9 mouse cellular contexts compared by ENCODE assay signal in the genomic region with DNA sequence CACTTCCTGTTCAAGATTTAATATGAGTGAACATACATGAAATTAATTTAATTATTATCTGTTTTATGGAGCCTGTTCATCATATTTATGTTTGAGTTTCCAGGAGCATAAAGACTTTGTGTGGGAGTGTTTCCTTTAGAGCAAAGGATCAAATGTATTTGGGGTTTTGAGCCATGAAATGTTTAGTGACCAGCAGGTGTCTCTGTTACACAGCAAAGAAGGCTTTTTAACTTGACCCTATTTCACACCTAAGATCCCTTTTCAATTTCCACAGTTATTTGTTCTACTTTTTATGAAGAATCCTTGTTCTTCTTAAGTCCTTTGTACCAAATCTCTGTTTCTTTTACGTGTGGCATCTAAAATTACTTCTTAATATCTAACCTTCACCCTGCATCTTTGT. TPM values are rescaled to one million over a fixed set of nuclear protein-coding genes. Genes with fewer than 3 reads are reported as not detected.
DNase-seq lines count a peak whose midpoint lies in the region; ATAC-seq and TF ChIP-seq lines count a peak whose summit lies in the region.
"Had no signal": no experiment of that assay in that cellular context is flagged by ENCODE, and none has a peak within 500 bp of the region (broad histone marks: within the 10 kb centered on the region; RNA-seq: fewer than 3 reads in every experiment).

No protein-coding gene starts in this region.

- TF ChIP-seq CTCF in gastrocnemius, adult 2 months (IDR thresholded peaks at IDR 0.05), result peak; percentile 60
- TF ChIP-seq CTCF in midbrain, postnatal 0 days (IDR thresholded peaks at IDR 0.05), result peak; percentile 83

- no peaks in the 10 kb centered on the region for H3K27me3 ChIP-seq in midbrain, postnatal 0 days (ENCODE audit: insufficient read depth, low read length)
- H3K27me3 ChIP-seq in midbrain, embryonic 13.5 days, result no peaks in the 10 kb centered on the region
- no peaks in the 10 kb centered on the region for H3K27me3 ChIP-seq in splenic B cell, adult 2 months (ENCODE audit: control insufficient read depth, insufficient read depth, low read length, poor library complexity, severe bottlenecking)
- H3K27me3 ChIP-seq: lung, embryonic 15.5 days had no signal

- no peaks in the 10 kb centered on the region for H3K4me1 ChIP-seq in midbrain, postnatal 0 days (ENCODE audit: insufficient read depth, low read length)
- H3K4me1 ChIP-seq in midbrain, embryonic 13.5 days (replicated peaks), result no peaks in the 10 kb centered on the region
- H3K4me1 ChIP-seq: lung, embryonic 15.5 days had no signal

- 28% methylated on average over 1 of the region's 1 CpGs for WGBS in midbrain, postnatal 0 days
- WGBS in midbrain, embryonic 13.5 days, result 42% methylated on average over 1 of the region's 1 CpGs

- intact Hi-C loops in gastrocnemius, adult 2 months (cut with DNase I), result loop anchor here (10.0 kb wide), 1 partner anchor 1116 kb away; no protein-coding TSS in a partner anchor
- intact Hi-C loops in gastrocnemius, postnatal 14 days (cut with DNase I; ENCODE audit: low total_unique reads), result loop anchor here (10.0 kb wide), 1 partner anchor 1116 kb away; no protein-coding TSS in a partner anchor

- no peak overlapping the region for H3K9ac ChIP-seq in midbrain, postnatal 0 days (replicated peaks; ENCODE audit: low read length, poor library complexity, severe bottlenecking)
- H3K9ac ChIP-seq in midbrain, embryonic 13.5 days (replicated peaks), result no peak overlapping the region
- H3K9ac ChIP-seq: lung, embryonic 15.5 days had no signal

- no peak overlapping the region for H3K4me3 ChIP-seq in gastrocnemius, adult 2 months
- no peak overlapping the region for H3K4me3 ChIP-seq in midbrain, postnatal 0 days (ENCODE audit: low read depth, low read length)
- no peak overlapping the region for H3K4me3 ChIP-seq in midbrain, embryonic 13.5 days (replicated peaks)
- H3K4me3 ChIP-seq: lung, embryonic 15.5 days had no signal

- no peaks in the 10 kb centered on the region for H3K9me3 ChIP-seq in midbrain, postnatal 0 days (ENCODE audit: low read length)
- no peaks in the 10 kb centered on the region for H3K9me3 ChIP-seq in midbrain, embryonic 13.5 days
- H3K9me3 ChIP-seq: lung, embryonic 15.5 days had no signal

- H3K36me3 ChIP-seq in midbrain, postnatal 0 days (ENCODE audit: insufficient read depth, low read length), result no peaks in the 10 kb centered on the region
- no peaks in the 10 kb centered on the region for H3K36me3 ChIP-seq in midbrain, embryonic 13.5 days
- no peaks in the 10 kb centered on the region for H3K36me3 ChIP-seq in splenic B cell, adult 2 months (ENCODE audit: control insufficient read depth, insufficient read depth, low read length, poor library complexity, severe bottlenecking)
- H3K36me3 ChIP-seq: lung, embryonic 15.5 days had no signal

- no peak overlapping the region for H3K4me2 ChIP-seq in midbrain, postnatal 0 days (ENCODE audit: low read depth, low read length, poor library complexity, severe bottlenecking)
- no peak overlapping the region for H3K4me2 ChIP-seq in midbrain, embryonic 13.5 days (replicated peaks)
- H3K4me2 ChIP-seq: lung, embryonic 15.5 days had no signal

- ATAC-seq in midbrain, postnatal 0 days (ENCODE audit: low FRiP score), result no peak
- ATAC-seq in midbrain, embryonic 13.5 days, result no peak
- no peak; the same call in 1 of the 2 replicates for ATAC-seq in monocyte, adult 5-6 weeks (replicated peaks; ENCODE audit: insufficient number of reproducible peaks, low FRiP score, low TSS enrichment, poor library complexity, severe bottlenecking)

- no peak overlapping the region for H3K27ac ChIP-seq in gastrocnemius, adult 2 months
- H3K27ac ChIP-seq in midbrain, postnatal 0 days (ENCODE audit: low read depth, low read length), result no peak overlapping the region
- H3K27ac ChIP-seq in midbrain, embryonic 13.5 days, result no peak overlapping the region
- H3K27ac ChIP-seq: lung, embryonic 15.5 days had no signal

- DNase-seq in gastrocnemius, adult 2 months, result no peak
- DNase-seq in gastrocnemius, postnatal 14 days, result no peak
- DNase-seq in midbrain, postnatal 0 days (ENCODE audit: low spot score), result peak; percentile 73
- DNase-seq in embryo, embryonic 11 days, result peak; percentile 54
- DNase-seq in splenic B cell, adult 2 months (ENCODE audit: low read depth, low spot score), result peak; percentile 73
- DNase-seq in spleen, adult 18-20 months, result no peak

RNA-seq across cellular contexts. Expression of a gene that starts 12.4 kb away (rescaled TPM):
- total RNA-seq in gastrocnemius, adult 2 months (2021), result 1 to 10 TPM; 7.8 to 9.1 TPM
- total RNA-seq in gastrocnemius, postnatal 14 days (2021), result 10 to 100 TPM in 1 of 2 experiments, 1 to 10 TPM in 1; 8.5 to 10.3 TPM
- 41.9 and 59.3 TPM in 2 replicates for total RNA-seq in midbrain, postnatal 0 days (2014; rRNA removed)
- polyA plus RNA-seq in midbrain, postnatal 0 days (2015; fragmentation: Nextera tagmentation; extraction: Ambion mirVana), result 44.6 and 49.4 TPM in 2 replicates
- 40.8 and 43.1 TPM in 2 replicates for polyA plus RNA-seq in midbrain, embryonic 13.5 days (2015; fragmentation: Nextera tagmentation; extraction: Ambion mirVana)
- total RNA-seq in monocyte, adult 5-6 weeks (2017), result 34.0 to 34.8 TPM (median 34.2 TPM) in 3 replicates

Comparison
In these comparisons a context has a peak if more than half of its experiments do, and no peak if none do; other contexts are left out.
1. DNase-seq: peak in midbrain, postnatal 0 days (single experiment), embryo, embryonic 11 days (single experiment) and splenic B cell, adult 2 months (single experiment); none in gastrocnemius, adult 2 months (single experiment), gastrocnemius, postnatal 14 days (single experiment) and spleen, adult 18-20 months (0 of 2).